Mouse (Mus musculus) megakaryocyte, embryonic 14.5 days (primary cell): ENCODE measurements at regions not wholly inside any gene's neighbourhood (a gene's known extent, or its start where the extent isn't known, plus 50 kb on each side); places are given as distances from the start of the nearest gene placed in this dataset.

ENCODE experiments used
- FLI1 ChIP-seq: IDR thresholded peaks from 2 replicates; pipeline ENCODE4 v1.6.1; 2012; ENCODE audit warnings: low read length, inconsistent platforms, mixed read lengths
- GATA1 ChIP-seq: IDR thresholded peaks from 3 replicates; pipeline ENCODE4 v1.6.1; 2012; ENCODE audit warnings: mixed read lengths, low read length, inconsistent platforms, borderline replicate concordance

- TF ChIP-seq GATA1: no peak
- TF ChIP-seq FLI1: no peak
These were observed 255.9 kb downstream of the Diras2 start for GRCm38 (mm10) chr13:52275196-52275595.
